Mouse (Mus musculus) C2C12 (cell line): ENCODE data around the gene Grm4. TPM values are rescaled to one million over a fixed set of nuclear protein-coding genes. Genes with fewer than 3 reads are reported as not detected.

Experiments
- H3K27me3 ChIP-seq: one replicate; pipeline ENCODE4 v1.6.1; 2011; ENCODE audit not compliant: control insufficient read depth, insufficient read depth, insufficient read length
- H3K36me3 ChIP-seq: one replicate; pipeline ENCODE4 v1.6.1; 2011; ENCODE audit not compliant: control insufficient read depth, insufficient read depth
- H3K4me3 ChIP-seq: one replicate; pipeline ENCODE4 v1.5.1; 2011; ENCODE audit warnings: mild to moderate bottlenecking, control low read depth; ENCODE audit not compliant: poor library complexity, insufficient read depth, severe bottlenecking
- H3K79me2 ChIP-seq: one replicate; pipeline ENCODE4 v1.6.1; 2011; ENCODE audit not compliant: control insufficient read depth, insufficient read depth
- H3K79me3 ChIP-seq: one replicate; pipeline ENCODE4 v1.6.1; 2011; ENCODE audit warnings: low read depth, control low read depth
- H3ac ChIP-seq: one replicate; pipeline ENCODE3; 2011; ENCODE audit warnings: low read depth; ENCODE audit not compliant: control insufficient read depth, insufficient read length
- CEBPB ChIP-seq: IDR thresholded peaks from one replicate; pipeline ENCODE4 v1.6.1; 2011; ENCODE audit warnings: low read depth, mild to moderate bottlenecking, control low read depth, moderate library complexity
- CTCF ChIP-seq: IDR thresholded peaks from one replicate; pipeline ENCODE4 v1.5.1; 2011; ENCODE audit not compliant: control insufficient read depth, insufficient read depth, insufficient read length
- FOSL1 ChIP-seq: IDR thresholded peaks from one replicate; pipeline ENCODE4 v1.8.0; 2011; ENCODE audit warnings: mild to moderate bottlenecking, low read length; ENCODE audit not compliant: poor library complexity, insufficient read depth, severe bottlenecking
- MAX ChIP-seq: IDR thresholded peaks from one replicate; pipeline ENCODE4 v1.6.1; 2011; ENCODE audit warnings: mild to moderate bottlenecking, control low read depth
- MYOD1 ChIP-seq: IDR thresholded peaks from one replicate; pipeline ENCODE4 v1.6.1; 2011; ENCODE audit warnings: low read depth; ENCODE audit not compliant: control insufficient read depth, insufficient read length
- MYOG ChIP-seq: IDR thresholded peaks from one replicate; pipeline ENCODE4 v1.6.1; 2011; ENCODE audit not compliant: control insufficient read depth, insufficient read length; ENCODE audit errors: extremely low read depth
- USF1 ChIP-seq: IDR thresholded peaks from one replicate; pipeline ENCODE4 v1.6.1; 2011; ENCODE audit warnings: low read depth, mild to moderate bottlenecking, control low read depth, moderate library complexity
- polyA plus RNA-seq: library from polyadenylated mRNA; unstranded; fragments of >200 nt; fragmentation: generic; extraction: Trizol; gene quantifications from one replicate; pipeline ENCODE4 v1.2.1, GENCODE M21; 2012; ENCODE audit warnings: missing spikeins

Grm4 gene
- polyA plus RNA-seq, 1 experiment = not detected

DNA sequence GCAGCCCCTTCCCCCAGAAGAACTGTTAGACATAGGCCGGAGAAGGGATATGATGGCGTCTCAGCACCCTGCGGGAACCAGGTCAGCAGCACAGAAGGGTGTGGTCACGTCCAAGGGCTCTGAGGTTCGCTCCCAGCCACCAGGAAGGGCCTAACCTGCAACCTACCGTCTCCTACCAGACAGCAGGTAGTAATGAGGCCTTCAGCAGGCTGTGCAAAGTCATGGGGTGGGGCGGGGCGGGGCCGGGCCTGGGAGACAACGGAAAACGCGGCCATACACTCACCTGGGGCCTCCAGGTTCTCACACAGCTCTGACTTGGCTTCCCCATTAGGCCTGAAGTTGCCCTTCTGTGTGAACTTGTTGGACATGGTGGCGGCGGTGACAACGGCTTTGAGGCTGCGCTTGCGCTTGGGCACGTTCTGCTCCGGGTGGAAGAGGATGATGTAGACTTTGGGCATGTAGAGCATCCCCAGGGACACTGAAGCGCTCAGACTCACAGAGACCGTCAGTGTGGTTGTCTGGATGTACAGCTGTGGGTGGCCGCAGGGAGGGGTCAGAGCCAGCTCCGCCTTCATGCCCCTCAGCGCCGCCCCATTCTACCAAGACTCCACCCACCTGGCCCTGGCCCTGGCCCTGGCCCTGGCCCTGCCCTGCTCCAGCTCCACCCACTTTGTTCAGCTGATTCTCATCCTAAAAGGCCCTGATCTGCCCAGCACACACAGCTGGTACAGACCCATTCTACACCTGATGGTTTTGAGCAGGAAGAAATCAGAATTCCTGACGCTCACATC is 90.0 kb downstream of the Grm4 start:
- no peaks in the 10 kb centered on the region for H3K79me2 ChIP-seq
- H3K4me3 ChIP-seq = no peak overlapping the region
- peaks cover 62% of the 10 kb centered on the region for H3K27me3 ChIP-seq
- no peaks in the 10 kb centered on the region for H3K36me3 ChIP-seq
- TF ChIP-seq USF1 (no peak), MYOG (no peak), CTCF (no peak), CEBPB (no peak), FOSL1 (no peak), MYOD1 (no peak), MAX (no peak)
- H3ac ChIP-seq = no peak overlapping the region
- H3K79me3 ChIP-seq = no peaks in the 10 kb centered on the region

DNA sequence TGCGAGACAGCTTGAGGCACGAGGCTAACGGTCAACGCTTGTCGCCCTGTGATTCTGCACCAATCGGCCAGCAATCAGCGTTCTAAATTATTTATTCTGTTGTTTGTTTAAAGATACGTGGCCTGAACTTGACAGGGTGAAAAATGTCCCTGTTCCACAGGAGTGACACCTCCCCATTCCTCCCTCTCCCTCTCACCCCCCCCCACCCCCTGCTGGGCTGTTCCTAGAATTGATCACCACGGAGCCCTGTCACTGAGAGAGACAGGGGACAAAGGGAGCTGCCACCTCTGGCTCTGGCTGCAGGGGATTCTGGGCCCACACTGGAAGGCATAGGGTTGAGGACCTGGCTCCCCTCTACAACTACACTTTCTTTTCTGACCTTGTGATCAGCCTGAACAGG is 91.4 kb downstream of the Grm4 start:
- Histone ChIP-seq H3K36me3 (no peaks in the 10 kb centered on the region), H3ac (no peak overlapping the region), H3K79me3 (no peaks in the 10 kb centered on the region), H3K4me3 (no peak overlapping the region), H3K79me2 (no peaks in the 10 kb centered on the region), H3K27me3 (peaks cover 60% of the 10 kb centered on the region)
- TF ChIP-seq USF1 = no peak
- no peak for TF ChIP-seq MAX
- TF ChIP-seq MYOG = no peak
- no peak for TF ChIP-seq FOSL1
- no peak for TF ChIP-seq CEBPB
- no peak for TF ChIP-seq MYOD1
- TF ChIP-seq CTCF = no peak

DNA sequence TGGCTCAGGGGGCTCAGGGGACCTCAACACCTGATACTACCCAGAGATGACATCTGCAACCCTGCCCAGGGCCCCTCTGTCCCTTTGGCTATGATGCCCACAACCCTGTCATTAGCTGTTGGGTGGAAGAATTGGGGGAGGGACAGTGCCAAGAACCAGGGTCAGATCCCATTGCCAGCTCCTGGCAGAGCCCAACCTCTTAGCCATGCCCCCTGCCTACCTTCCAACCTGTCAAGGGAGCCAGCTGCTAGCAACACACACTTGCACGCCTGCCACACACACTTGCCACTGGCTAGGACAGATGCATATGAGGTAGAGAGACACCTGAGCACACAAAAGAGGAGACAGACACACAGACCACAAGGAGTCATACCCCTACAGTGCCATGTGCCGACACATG is 96.2 kb downstream of the Grm4 start:
- Histone ChIP-seq H3K79me2 (no peaks in the 10 kb centered on the region), H3K27me3 (peaks cover 59% of the 10 kb centered on the region), H3K79me3 (no peaks in the 10 kb centered on the region), H3K4me3 (no peak overlapping the region), H3ac (no peak overlapping the region), H3K36me3 (no peaks in the 10 kb centered on the region)
- no peak for TF ChIP-seq MAX
- TF ChIP-seq USF1 = no peak
- no peak for TF ChIP-seq MYOD1
- no peak for TF ChIP-seq MYOG
- no peak for TF ChIP-seq FOSL1
- TF ChIP-seq CTCF = no peak
- TF ChIP-seq CEBPB = no peak

DNA sequence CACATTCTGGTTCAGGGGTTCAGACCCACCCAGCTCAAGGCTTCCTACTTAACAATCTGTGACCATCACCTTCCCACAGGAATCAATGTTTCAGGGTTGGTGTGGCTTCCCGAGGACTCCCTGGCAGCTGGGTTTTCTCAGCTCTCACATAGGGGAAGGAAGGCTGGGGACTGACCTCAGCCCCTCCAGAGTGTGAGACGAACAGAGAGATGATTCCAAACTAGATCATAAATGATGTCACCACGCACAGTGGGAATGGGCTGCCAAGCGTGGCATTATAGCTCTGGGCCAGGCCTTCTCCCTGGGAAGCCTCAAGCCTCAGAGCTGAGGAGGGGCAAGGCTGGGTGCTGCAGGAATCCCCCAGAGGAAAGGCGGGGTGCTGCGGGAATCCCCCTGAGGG is 96.8 kb downstream of the Grm4 start:
- Histone ChIP-seq H3K27me3 (peaks cover 59% of the 10 kb centered on the region), H3K79me2 (no peaks in the 10 kb centered on the region)
- no peak for TF ChIP-seq USF1
- TF ChIP-seq MYOG = no peak
- no peak for TF ChIP-seq CEBPB
- no peak for TF ChIP-seq MYOD1
- TF ChIP-seq MAX = no peak
- no peak for TF ChIP-seq CTCF
- no peak for TF ChIP-seq FOSL1

DNA sequence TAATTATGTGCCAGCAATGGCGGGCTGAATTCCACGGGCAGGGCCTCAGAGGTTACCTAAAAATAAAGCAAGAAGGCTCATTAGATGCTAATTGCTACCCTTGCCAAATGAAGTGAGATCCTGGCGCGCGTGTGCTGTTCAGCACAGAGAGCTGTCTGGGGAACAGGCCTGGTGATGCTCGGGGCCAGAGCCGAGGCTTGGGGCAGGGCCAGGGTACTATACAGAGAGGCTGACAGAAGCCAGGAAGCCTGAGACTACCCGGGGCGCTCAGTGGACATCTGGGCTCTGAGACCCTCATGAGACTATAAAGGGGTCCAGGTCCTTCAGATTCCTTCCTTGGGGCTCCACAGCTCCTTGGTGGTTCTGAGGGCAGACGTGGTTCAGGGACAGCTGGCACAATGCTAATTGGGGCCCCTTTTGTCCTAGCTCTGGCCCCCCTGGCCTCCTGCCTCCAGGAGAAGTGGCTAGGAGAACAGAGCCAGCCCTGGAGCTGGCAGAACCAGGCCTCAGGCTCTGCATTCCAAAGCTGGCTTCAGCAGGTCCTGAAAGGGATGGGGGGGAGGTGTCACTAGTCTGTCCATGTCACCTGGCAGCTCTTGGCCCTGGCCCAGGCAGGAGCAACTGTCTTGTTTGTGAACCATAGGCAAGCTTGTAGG is 98.3 kb downstream of the Grm4 start:
- no peaks in the 10 kb centered on the region for H3K79me2 ChIP-seq
- no peak overlapping the region for H3ac ChIP-seq
- peaks cover 55% of the 10 kb centered on the region for H3K27me3 ChIP-seq
- H3K4me3 ChIP-seq = no peak overlapping the region
- H3K79me3 ChIP-seq = no peaks in the 10 kb centered on the region
- TF ChIP-seq MYOD1 (no peak), CTCF (no peak), CEBPB (no peak), MYOG (no peak), FOSL1 (no peak), MAX (no peak), USF1 (no peak)
- H3K36me3 ChIP-seq = no peaks in the 10 kb centered on the region

More for the DNA sequence above, 96.8 kb downstream of the Grm4 start:
- no peaks in the 10 kb centered on the region for H3K36me3 ChIP-seq
- no peak overlapping the region for H3K4me3 ChIP-seq
- H3K79me3 ChIP-seq = no peaks in the 10 kb centered on the region
- no peak overlapping the region for H3ac ChIP-seq
